Mouse (Mus musculus) cerebellum, adult 2 months (tissue): Measurements from ENCODE around the gene Ergic2. TPM values are rescaled to one million over a fixed set of nuclear protein-coding genes. Genes with fewer than 3 reads are reported as not detected.
A peak's percentile ranks its signal among the peaks of the same experiment; 100 is the strongest.

ENCODE experiments used
- DNase-seq, 2 experiments: peaks; one replicate each; pipeline ENCODE4 v3.0.0; 2021
- H3K27ac ChIP-seq: fragments of 200-500 bp; 2 replicates; pipeline ENCODE4 v1.5.1; 2012; ENCODE audit warnings: low read length, control low read depth, inconsistent platforms; ENCODE audit not compliant: insufficient read depth
- H3K27me3 ChIP-seq: fragments of 200-500 bp; 2 replicates; pipeline ENCODE4 v1.6.1; 2012; ENCODE audit warnings: inconsistent platforms, mild to moderate bottlenecking, low read length, moderate library complexity; ENCODE audit not compliant: control insufficient read depth, insufficient read depth
- H3K4me1 ChIP-seq: fragments of 200-500 bp; 2 replicates; pipeline ENCODE4 v1.6.1; 2011; ENCODE audit warnings: low read length; ENCODE audit not compliant: control insufficient read depth, insufficient read depth
- H3K4me3 ChIP-seq: fragments of 200-500 bp; replicated peaks from 2 replicates; pipeline ENCODE3; 2011; ENCODE audit warnings: mild to moderate bottlenecking, low read depth, low read length, control low read depth; ENCODE audit not compliant: insufficient read depth
- CTCF ChIP-seq: fragments of 200-500 bp; IDR thresholded peaks from 2 replicates; pipeline ENCODE4 v1.5.1; 2011; ENCODE audit warnings: low read depth, mild to moderate bottlenecking, control low read depth, low read length, moderate library complexity, borderline replicate concordance; ENCODE audit not compliant: insufficient read depth
- POLR2A ChIP-seq: fragments of 200-500 bp; IDR thresholded peaks from 2 replicates; pipeline ENCODE4 v1.6.1; 2011; ENCODE audit warnings: low read length, control low read depth, borderline replicate concordance; ENCODE audit not compliant: insufficient read depth
- WGBS: fragments of 180-500 bp; shearing (Covaris S2); methylation state at CpG from one replicate; pipeline ENCODE4 v1.1.7; 2018; 5-methylcytosine and 5-hydroxymethylcytosine counted together
- polyA plus RNA-seq: library from polyadenylated mRNA; depleted of rRNA; stranded (reverse); fragments of >200 nt; gene quantifications from 2 replicates; pipeline ENCODE4 v1.2.3, GENCODE M21; 2012

Gene Ergic2
- polyA plus RNA-seq, 1 experiment: 57.9 TPM

DNA sequence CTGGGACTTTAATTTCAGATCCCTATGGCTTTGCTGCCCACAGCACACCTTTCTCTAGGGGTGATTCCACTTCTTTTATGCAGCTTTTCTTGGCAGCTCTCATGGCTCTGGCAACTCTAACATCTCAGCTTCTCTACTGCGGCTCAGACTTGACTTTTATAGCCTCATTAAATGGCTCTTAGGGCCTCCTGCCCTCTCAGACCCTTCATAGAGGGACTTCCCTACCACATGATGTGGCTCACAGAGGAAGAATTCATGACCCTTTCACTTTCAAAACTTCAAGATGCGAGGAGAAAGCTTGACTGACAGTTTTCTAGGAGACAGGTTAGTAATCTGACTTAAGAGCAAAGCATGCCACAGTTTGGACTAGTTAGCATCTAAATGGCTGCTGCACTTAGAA is 10.5 kb upstream of the Ergic2 start:
- 67% methylated on average over 2 of the region's 2 CpGs for WGBS
- Histone ChIP-seq H3K4me3 (no peak overlapping the region), H3K27ac (no peak overlapping the region), H3K4me1 (no peaks in the 10 kb centered on the region), H3K27me3 (no peaks in the 10 kb centered on the region)
- no peak for DNase-seq
- TF ChIP-seq CTCF: no peak
- no peak for TF ChIP-seq POLR2A

DNA sequence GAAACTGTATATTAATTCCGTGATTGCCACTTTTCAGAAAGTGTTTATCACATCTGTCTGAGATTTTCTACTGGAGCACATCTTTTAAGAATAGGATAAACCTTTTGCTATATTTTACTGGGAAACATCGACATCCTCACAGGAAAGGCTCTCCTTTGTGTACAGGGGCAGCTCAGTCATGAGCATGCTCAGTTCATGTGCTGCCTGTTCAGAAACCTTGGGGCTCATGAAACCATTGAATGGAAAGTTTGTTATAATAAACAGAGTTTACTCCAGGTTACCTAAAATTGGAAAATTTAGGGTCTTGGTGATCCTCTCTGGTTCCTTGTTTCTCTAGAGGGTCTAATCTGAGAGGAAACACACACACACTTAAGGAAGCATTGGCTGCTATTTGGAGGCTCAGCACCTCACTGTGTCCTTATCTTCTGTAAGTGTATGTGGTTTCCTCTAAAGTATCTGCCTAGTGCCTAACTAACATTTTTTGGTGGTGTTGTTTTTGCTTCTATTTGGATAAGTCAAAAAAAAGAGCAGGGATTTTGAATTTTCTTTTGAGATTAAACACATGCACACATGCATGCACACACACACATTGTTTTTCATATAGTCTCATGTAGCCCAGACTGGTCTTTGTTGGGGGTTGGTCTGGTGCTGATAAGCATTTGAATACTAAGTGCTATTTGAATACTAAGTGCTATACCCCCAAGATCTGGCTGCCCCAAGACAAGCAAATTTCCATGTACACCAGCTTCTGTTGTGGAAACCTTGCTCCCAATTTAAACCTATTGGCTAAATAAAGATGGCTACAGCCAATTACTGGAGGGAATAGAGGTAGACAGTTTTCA is 6.3 kb upstream of the Ergic2 start:
- H3K27ac ChIP-seq: no peak overlapping the region
- H3K27me3 ChIP-seq: no peaks in the 10 kb centered on the region
- 90% methylated on average over 2 of the region's 2 CpGs for WGBS
- H3K4me1 ChIP-seq: no peaks in the 10 kb centered on the region
- no peak overlapping the region for H3K4me3 ChIP-seq
- TF ChIP-seq POLR2A (no peak), CTCF (no peak)
- DNase-seq: no peak

DNA sequence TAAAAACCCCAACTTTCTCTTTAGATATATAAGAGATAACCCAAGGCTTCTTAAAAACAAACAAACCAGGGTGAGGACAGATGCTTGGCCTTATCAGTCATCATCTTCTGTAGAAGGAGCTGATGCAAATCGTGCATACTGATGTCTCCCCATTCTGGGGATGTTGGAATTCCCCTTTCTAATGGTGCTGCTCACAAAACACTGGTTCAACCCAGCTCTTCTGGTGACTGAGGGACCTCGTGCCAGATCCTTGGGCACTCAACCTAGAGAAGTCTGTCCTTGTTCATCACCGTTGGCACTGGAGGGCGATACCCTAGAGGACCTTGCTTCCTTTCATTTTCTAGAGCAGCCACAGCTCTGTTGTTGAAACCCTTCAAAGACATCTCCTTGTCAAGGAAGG is 4.6 kb upstream of the Ergic2 start:
- no peak overlapping the region for H3K4me3 ChIP-seq
- H3K27me3 ChIP-seq: no peaks in the 10 kb centered on the region
- H3K4me1 ChIP-seq: no peaks in the 10 kb centered on the region
- 77% methylated on average over 4 of the region's 4 CpGs for WGBS
- H3K27ac ChIP-seq: no peak overlapping the region
- no peak for DNase-seq
- TF ChIP-seq POLR2A: no peak
- no peak for TF ChIP-seq CTCF

DNA sequence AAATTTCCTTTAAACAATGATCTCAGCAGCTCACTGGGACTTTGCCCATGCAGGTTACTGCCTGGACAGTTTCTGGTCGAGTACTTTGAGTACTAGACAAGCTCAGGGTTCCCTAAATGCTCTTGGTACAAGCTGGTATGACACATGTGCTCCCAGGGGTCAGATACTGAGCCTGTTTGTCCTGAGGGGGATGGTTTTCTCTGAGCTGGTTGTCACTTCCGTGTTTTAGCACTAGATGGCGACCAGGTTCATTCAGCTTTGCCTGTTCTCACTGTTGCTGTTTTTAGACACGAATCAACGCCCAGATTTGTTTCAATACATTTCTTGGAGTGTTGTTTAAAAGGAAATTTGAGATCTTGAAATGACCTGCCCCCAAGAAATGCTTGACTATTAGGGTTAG is 2.6 kb upstream of the Ergic2 start:
- DNase-seq: peak; percentile 30
- H3K27ac ChIP-seq: no peak overlapping the region
- WGBS: under 1% methylated on average over 5 of the region's 5 CpGs
- no peak overlapping the region for H3K4me3 ChIP-seq
- no peaks in the 10 kb centered on the region for H3K27me3 ChIP-seq
- H3K4me1 ChIP-seq: no peaks in the 10 kb centered on the region
- TF ChIP-seq POLR2A (no peak), CTCF (peak; percentile 57)

DNA sequence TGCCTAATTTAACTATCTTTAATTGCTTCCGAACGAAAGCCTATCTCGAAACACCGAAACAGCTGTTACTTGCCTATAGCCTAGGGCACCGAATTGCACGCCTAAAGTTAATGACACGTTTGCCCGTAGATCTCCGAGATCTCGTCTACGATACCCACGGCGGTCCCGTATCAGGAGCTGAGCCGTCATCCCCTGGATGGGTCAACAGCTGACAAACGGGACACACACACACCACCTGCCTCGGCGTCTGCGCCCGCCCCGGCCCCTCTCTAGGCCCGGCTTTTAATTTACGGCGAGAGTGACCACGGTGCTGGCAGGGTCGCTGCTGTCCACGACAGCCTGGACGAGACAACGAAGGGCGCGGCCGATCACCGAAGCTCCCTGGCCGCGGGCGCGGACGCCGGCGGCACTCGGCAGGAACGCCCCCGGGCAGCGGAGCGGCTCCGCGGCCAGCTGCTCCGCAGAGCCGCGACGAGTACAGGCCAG is 740 bp downstream of the Ergic2 start:
- no peak for DNase-seq
- WGBS: under 1% methylated on average over 51 of the region's 51 CpGs
- no peaks in the 10 kb centered on the region for H3K27me3 ChIP-seq
- peak overlapping the region; percentile 87 for H3K4me3 ChIP-seq
- TF ChIP-seq POLR2A: no peak
- TF ChIP-seq CTCF: no peak
- H3K4me1 ChIP-seq: no peaks in the 10 kb centered on the region
- peak overlapping the region; percentile 24 for H3K27ac ChIP-seq

DNA sequence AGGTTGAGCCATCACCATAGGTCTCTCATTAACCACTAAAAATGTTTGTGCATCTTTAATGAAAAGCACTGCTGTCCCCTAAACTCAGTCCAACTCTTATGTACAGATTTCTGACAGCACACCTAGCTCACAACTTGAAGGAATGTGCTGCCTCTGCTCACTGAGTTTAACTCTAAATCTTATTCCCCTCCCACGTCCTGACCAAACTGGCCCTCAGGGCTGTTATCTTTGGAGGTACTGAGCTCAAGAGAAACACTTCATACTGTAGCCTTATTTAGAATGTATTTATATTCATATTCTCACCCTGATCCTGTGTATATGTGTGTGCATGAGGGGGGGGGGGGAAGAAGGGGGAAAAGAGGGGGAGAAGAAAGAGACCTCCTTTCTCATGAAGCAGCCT is 4.7 kb downstream of the Ergic2 start:
- Histone ChIP-seq H3K27me3 (no peaks in the 10 kb centered on the region), H3K27ac (no peak overlapping the region), H3K4me1 (no peaks in the 10 kb centered on the region), H3K4me3 (no peak overlapping the region)
- 78% methylated on average over 1 of the region's 1 CpGs for WGBS
- TF ChIP-seq POLR2A (no peak), CTCF (no peak)
- DNase-seq: no peak

DNA sequence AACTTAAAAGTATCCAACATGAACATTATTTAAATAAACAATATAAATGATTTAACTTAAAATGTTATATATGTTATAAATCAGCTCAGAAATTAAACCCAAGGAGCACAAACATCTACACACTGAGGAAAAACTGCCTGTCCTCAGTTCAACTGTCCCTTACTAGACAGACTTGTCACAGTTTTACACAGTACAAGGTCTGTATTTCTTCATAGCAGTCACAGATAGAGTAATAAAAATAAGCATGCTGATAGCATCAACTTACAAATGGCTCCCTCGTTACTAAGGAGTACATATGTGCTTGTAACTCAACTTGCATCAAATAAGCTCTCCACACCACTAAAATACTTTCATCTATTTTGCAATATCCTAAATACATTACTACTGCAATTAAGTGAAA is 7.0 kb downstream of the Ergic2 start:
- TF ChIP-seq POLR2A: no peak
- no peak for TF ChIP-seq CTCF
- Histone ChIP-seq H3K4me3 (no peak overlapping the region), H3K4me1 (no peaks in the 10 kb centered on the region), H3K27me3 (no peaks in the 10 kb centered on the region), H3K27ac (no peak overlapping the region)
- WGBS: 88% methylated on average over 1 of the region's 1 CpGs
- no peak for DNase-seq

DNA sequence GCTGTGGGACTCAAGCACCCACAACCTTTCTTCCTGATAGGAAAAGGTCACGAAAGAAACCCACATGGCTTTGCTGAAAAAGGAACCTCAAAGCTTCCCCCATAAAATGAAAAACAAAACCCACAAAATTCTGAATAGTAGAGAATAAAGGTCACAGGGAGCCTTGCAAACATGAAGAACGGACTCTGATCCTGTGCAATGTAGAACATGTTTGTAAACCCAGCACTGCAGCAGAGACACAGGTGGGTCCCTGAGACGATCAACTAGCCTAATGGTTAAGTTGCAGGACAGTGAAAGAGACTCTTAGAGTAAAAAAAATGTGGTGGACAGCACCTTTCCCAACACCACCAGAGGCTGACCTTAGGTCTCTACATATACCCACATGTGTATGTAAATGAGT is 12.4 kb downstream of the Ergic2 start:
- no peak for TF ChIP-seq POLR2A
- no peak for TF ChIP-seq CTCF
- no peak overlapping the region for H3K4me3 ChIP-seq
- no peaks in the 10 kb centered on the region for H3K27me3 ChIP-seq
- 95% methylated on average over 3 of the region's 3 CpGs for WGBS
- H3K4me1 ChIP-seq: no peaks in the 10 kb centered on the region
- H3K27ac ChIP-seq: no peak overlapping the region
- DNase-seq: no peak
